Mouse (Mus musculus) lung, postnatal 10 days (tissue): ENCODE measurements around the gene C1qb.

Experiments used
- DNase-seq: peaks from one replicate; pipeline ENCODE4 v3.0.0; 2021

Gene C1qb

DNA sequence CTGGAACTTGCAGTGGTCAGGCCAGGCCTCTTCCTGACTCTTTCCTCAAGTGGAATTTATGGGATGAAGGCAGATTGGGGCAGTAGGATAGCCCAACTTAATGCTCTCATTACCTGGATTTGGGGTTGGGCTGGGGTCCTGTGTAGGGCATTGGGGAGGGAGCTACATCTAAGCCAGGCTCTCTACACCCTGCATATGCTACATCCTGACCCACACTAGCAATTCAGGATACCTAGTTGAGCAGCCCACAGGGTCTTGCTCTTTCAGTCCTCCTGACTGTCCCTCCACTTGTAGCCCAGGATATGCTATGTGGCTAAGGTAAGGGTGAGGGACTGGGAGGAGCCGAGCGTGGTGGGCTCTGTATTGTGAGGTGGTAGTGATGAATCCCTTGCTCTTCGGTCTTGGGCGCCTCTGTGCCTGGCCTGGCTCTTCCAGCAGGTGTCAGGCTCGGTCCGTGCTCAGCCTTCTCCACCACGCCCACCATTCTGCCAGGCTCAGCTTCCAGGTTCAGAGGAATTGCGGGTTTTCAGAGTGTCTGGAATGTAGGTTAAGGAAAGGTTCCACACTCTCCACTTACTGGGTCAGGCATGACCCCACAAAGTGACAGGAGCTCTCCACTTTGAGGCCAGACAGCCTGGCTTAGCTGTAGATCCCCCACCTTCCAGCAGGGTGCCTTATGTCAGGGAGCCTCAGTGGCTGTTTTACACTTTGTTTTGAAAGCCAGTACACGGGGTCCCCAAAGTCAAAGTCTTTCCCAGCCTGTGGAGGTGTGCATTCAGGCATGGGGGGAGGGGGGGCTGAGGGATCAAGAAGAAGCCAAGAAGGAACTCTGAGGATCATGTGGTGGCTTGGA is 7.9 kb upstream of the C1qb start:
- DNase-seq: peak; percentile 16

DNA sequence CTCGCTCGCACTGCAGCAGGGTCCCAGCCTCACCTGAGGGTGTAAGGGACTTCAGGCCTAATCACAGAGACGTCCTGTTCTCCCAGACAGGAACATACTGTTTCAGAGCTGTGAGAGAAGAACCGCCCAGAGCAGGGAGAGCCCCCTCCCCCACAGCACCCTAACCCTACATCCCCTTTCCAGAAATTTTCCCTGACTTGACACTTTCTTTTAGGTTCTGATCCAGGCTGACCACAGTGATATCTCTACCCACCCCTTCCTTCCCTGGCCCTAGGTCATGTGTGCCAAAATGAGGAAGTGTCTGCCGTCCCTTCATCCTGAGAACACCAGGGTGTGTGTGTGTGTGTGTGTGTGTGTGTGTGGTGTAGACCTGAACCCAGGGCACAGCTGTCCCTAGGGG is 6.8 kb upstream of the C1qb start, which contains the start of gene C1qc:
Gene C1qc (minus strand): TSS at position 255 of the 400 bp plus-strand sequence.
- no peak for DNase-seq

- DNase-seq: no peak
Measured at GRCm38 (mm10) chr4:136892371-136892770, 6.4 kb upstream of the C1qb start.

DNA sequence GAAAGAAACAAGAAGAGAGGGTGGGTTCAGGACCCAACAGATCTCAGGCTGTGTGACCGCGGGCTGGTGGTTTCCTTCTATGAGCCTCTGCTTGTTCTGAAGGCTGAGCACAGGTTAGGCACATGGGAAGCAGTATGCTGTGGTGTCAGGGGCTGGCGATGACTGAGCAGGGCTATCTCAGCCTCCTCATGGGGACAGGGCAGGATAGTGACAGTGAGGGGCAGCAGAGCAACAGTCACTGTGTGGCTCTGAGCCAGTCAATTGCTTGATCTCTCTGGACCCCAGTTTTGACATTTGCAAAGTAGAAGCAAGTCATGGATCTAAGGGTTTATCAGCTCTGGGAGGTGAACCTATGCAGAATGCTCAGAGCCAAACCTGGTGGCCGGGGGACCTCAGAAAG is 5.1 kb upstream of the C1qb start:
- no peak for DNase-seq

GRCm38 (mm10) chr4:136889981-136890380 is 4.0 kb upstream of the C1qb start:
- DNase-seq: no peak

GRCm38 (mm10) chr4:136887714-136888113 is 1.7 kb upstream of the C1qb start:
- no peak for DNase-seq

DNA sequence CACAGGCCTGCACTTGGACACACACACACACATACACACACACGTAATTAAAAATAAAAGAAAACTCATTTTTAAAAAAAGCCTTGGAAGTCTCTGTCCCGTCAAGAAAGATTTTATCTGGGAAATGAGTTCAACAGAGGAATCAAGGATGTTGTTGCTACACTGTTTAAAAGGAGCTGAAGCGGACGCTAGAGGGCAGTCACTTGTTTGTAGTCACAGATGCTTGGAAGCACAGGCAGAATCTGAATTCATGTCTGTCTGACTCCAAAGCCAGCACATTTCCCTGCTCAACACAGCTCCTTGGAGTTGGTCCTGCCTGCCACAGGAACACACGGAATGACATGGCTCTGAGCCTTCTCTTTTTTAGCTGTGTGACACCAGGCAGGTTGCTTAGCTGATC is 7.4 kb downstream of the C1qb start:
- DNase-seq: peak; percentile 17

DNA sequence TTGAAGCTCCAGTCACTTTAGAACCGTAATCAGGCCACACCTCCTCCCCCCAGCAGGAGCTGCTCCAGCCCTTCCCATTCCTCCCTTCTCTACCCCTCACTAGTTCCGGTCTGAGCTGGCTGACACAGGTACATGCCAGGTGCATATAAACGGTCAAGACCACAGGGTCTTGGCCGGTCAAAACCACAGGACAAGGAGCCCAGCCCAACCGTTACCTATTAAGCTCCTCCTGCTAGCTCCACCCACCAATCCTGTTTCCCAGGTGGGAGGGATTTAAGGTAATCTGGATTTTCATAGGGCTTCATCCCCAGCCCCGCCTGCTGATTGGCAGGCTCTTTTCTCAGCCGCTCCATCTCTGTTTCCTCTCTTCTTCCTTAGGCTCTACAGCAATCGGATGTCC is 7.8 kb downstream of the C1qb start:
- no peak for DNase-seq

GRCm38 (mm10) chr4:136876971-136877370 is 9.0 kb downstream of the C1qb start:
- DNase-seq: peak; percentile 47

DNA sequence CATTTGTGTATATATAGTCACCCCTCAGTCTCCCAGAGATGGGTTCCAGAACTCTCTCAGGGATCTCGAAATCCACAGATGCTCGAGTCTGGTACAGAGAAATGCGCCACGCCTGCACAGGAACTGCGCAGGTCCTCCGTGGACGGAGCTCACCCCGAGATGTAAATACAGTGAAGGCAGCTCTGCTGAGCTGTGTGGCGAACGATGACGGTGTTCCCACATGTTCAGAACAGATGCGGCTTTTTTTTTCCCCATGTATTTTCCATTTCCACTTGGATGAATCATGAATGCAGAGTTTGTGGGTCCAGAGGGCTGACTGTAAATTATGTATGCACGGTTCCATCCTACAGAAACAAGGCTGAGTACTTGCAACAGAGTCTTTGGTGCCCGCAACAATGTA is 11.0 kb downstream of the C1qb start:
- no peak for DNase-seq

GRCm38 (mm10) chr4:136868371-136868770 is 17.6 kb downstream of the C1qb start:
- no peak for DNase-seq

DNA sequence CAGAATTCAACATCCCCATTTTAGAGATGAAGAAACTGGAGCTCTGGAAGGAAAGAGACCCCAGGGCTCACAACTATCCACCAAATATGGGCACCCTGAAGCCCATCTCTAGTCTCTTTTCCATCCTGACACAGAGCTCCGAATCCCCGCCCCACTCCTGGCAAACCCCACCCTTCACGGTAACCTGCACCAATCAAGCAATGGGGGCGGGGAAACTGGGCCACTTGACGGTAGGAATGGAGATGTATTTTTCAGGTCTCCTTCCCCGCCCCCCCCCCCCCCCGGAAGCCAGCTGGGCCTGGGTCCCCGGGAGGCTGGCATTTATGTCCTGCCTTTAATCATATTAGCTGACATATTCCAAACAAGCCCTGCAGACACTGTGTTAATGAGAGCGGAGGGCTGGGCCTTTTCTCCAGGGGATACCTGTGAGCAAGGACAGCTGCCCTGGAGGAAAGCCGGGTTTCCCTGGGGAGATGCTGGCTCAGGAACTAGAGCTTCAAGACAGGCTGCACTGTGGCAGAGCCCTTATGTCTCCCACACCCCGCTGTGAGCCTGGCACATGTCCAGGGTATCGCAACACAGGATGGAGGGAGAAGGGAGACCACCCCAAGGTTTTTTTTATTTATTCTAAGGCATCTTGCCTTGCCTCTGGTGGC is 18.2 kb downstream of the C1qb start:
- DNase-seq: peak; percentile 45

- no peak for DNase-seq
Measured at GRCm38 (mm10) chr4:136865531-136865930, 20.5 kb downstream of the C1qb start.

- DNase-seq: no peak
Measured at GRCm38 (mm10) chr4:136864751-136865470, 21.1 kb downstream of the C1qb start.

GRCm38 (mm10) chr4:136863517-136863916 is 22.5 kb downstream of the C1qb start:
- no peak for DNase-seq

DNA sequence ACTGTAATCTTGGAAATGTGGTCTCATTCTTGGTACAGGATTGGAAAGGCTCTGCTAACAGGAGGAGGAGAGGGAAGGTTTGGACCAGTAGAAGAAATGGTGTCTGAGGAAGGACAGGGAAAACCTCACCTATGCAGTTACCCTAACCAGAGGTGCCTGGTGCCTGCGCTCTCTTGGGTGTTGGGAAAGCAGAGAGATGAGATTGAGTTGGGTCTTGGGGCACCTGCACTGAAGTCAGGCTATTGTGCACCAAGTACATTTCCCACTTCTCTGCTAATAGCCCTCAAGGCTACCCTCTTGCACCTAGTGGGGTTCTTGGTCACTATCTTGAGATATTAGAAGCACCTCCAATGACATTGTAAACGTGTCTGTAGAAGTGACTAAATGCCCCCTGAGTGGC is 23.6 kb downstream of the C1qb start:
- no peak for DNase-seq

- no peak for DNase-seq
Measured at GRCm38 (mm10) chr4:136861806-136862205, 24.2 kb downstream of the C1qb start.

DNA sequence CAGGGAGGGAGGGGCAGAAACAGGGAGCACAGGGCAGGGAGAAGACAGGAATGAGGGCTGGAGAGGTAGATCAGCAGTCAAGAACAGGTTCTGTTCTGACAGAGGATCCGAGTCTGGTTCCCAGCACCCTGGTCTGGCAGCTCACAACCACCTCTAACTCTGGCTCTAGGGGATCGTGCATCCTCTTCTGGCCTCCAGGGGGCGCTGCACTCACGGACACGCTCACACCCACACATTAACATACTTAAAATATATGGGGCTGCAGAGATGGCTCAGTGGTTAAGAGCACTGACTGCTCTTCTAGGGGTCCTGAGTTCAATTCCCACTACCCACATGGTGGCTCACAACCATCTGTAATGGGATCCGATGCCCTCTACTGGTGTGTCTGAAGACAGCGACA is 26.0 kb downstream of the C1qb start:
- no peak for DNase-seq

DNA sequence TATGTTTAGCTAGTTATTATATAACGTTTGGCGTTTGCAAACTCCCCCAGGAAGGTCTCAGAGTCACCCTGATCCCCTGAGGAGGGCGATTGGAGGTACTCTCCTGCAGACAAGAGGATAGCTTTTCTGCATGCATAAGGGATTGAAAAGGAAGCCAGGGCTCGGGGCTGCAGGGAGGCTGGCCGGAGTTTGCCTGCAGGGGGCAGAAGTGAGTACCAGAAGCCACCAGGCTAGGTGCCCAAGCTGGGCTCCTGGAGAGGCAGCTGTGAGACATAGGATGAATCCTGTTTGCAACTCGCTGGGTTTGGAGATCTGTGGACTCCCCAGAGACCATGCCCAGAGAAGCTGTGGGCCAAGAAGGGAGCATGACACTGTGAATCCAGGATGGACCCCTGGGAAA is 30.9 kb downstream of the C1qb start:
- DNase-seq: no peak

DNA sequence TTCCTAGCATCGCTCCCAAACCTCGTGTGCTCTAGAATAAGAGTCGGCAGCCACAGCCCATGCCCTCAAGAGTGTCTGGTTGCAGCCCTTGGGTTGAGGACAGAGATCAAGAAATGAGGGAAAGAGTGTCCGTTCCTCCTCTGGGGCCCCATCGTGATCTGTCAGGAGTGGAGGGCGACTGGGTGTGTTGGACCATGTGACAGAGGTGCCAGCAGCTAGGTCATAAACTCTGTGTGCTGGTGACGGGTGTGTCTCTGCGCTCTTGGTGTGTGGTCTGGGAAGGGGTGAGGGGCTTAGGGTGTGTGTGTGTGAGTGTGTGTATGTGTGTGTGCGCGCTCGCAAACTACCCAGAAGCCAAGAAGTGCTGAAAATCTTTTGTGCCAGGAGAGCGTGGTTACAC is 33.0 kb downstream of the C1qb start:
- no peak for DNase-seq

GRCm38 (mm10) chr4:136852119-136852518 is 33.9 kb downstream of the C1qb start:
- DNase-seq: no peak

GRCm38 (mm10) chr4:136848565-136848964 is 37.4 kb downstream of the C1qb start:
- DNase-seq: no peak

DNA sequence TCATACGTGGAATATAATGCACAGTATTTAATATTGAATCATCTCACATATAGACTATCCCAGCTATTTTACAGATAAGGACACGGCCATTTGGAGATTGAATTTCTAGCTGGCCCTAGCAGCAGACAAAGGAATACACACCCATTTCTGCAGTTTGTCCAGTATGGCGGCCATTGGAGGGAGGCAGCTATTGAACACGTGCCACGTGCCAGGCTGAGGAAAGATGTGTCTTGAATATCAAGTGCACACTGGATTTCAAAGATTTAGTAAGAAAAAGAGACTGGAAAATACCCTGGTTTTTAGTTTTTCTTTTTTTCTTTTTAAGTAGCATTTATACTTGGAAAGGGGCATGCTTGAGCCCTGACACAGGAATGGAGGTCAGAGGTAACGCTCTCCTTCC is 38.8 kb downstream of the C1qb start:
- DNase-seq: no peak

GRCm38 (mm10) chr4:136842802-136843201 is 43.2 kb downstream of the C1qb start:
- no peak for DNase-seq
